Mouse (Mus musculus) Muller cell, postnatal 12 days (primary cell): ENCODE data around the gene Gpa33.

ENCODE experiments used
- DNase-seq: peaks from one replicate; pipeline ENCODE4 v3.0.0-alpha.2; 2015; ENCODE audit errors: inconsistent ontology term

Gpa33 gene

GRCm38 (mm10) chr1:166130224-166130860 lies at the start of gene Gpa33:
Gene Gpa33, plus strand, starts transcription at chr1:166130238.
- DNase-seq = no peak

- no peak for DNase-seq
Observed at GRCm38 (mm10) chr1:166088446-166089170, 41.4 kb upstream of the Gpa33 start.

- no peak for DNase-seq
Observed at GRCm38 (mm10) chr1:166089337-166089736, 40.7 kb upstream of the Gpa33 start.

- DNase-seq = no peak
Observed at GRCm38 (mm10) chr1:166089739-166090138, 40.3 kb upstream of the Gpa33 start.

GRCm38 (mm10) chr1:166090306-166090705 lies 39.7 kb upstream of the Gpa33 start:
- DNase-seq = no peak

GRCm38 (mm10) chr1:166094462-166094861 lies 35.6 kb upstream of the Gpa33 start:
- no peak for DNase-seq

- DNase-seq = no peak
Observed at GRCm38 (mm10) chr1:166098120-166098519, 31.9 kb upstream of the Gpa33 start.

- no peak for DNase-seq
Observed at GRCm38 (mm10) chr1:166102920-166103608, 27.0 kb upstream of the Gpa33 start.

- no peak for DNase-seq
Observed at GRCm38 (mm10) chr1:166104858-166105257, 25.2 kb upstream of the Gpa33 start.

- DNase-seq = no peak
Observed at GRCm38 (mm10) chr1:166105464-166105863, 24.6 kb upstream of the Gpa33 start.

GRCm38 (mm10) chr1:166114986-166115385 lies 15.1 kb upstream of the Gpa33 start:
- no peak for DNase-seq

GRCm38 (mm10) chr1:166115719-166116118 lies 14.3 kb upstream of the Gpa33 start:
- no peak for DNase-seq

GRCm38 (mm10) chr1:166117866-166118639 lies 12.0 kb upstream of the Gpa33 start:
- no peak for DNase-seq

GRCm38 (mm10) chr1:166122114-166122513 lies 7.9 kb upstream of the Gpa33 start:
- no peak for DNase-seq

- no peak for DNase-seq
Observed at GRCm38 (mm10) chr1:166123045-166123444, 7.0 kb upstream of the Gpa33 start.

GRCm38 (mm10) chr1:166123751-166124150 lies 6.3 kb upstream of the Gpa33 start:
- no peak for DNase-seq

- DNase-seq = no peak
Observed at GRCm38 (mm10) chr1:166124932-166125593, 5.0 kb upstream of the Gpa33 start.

- no peak for DNase-seq
Observed at GRCm38 (mm10) chr1:166126290-166126689, 3.7 kb upstream of the Gpa33 start.

GRCm38 (mm10) chr1:166126795-166127194 lies 3.2 kb upstream of the Gpa33 start:
- no peak for DNase-seq

- DNase-seq = no peak
Observed at GRCm38 (mm10) chr1:166127719-166128118, 2.3 kb upstream of the Gpa33 start, which contains the start of gene Dusp27. Gene Dusp27, minus strand, starts transcription at chr1:166127922.

- DNase-seq = no peak
Observed at GRCm38 (mm10) chr1:166128551-166128950, 1.5 kb upstream of the Gpa33 start.
